Mouse (Mus musculus): ENCODE measurements at regions not wholly inside any gene's neighbourhood (a gene's known extent, or its start where the extent isn't known, plus 50 kb on each side); places are given as distances from the start of the nearest gene placed in this dataset.
"Not testable (repeated sequence)": the region's sequence is repeated elsewhere in the genome, so short reads cannot be mapped to it uniquely, and the experiment has no call there.

DNA sequence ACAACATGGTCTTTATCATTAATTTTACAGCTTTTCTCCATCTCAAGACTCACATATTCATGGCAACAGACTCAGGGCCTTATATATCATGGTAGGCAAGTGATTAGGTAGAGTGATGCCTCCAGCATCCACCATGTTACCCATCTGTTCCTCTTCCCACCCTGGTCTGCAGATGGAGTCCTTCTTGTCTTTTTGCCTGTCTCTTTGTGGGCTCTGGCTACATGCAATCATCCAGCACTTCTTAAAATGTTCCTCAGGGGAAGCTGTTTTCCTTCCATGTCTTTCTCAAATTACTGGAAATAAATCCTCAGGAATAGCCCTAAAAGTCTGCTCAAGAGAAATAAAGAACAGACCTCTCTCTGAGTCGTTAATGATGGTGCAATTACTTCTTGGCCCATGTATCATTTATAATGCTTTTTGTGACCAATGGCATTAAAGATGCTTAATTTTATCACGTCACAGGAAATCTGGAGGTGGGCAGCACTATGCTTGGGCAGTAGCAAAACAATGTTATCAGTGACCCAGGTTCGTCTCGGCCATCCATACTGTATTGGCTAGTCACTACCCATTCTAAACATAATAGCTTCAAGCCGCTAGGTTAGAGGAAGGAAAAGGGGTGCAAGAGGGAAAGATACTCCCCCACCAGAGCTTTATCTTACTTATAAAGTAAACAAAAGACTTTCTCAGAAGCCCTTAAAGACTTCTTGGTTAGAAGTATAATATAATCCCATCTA is 204.7 kb downstream of the Trib2 start:
- CTCF ChIA-PET: no interaction called here
- ATAC-seq (no peak), DNase-seq (ENCODE audit: low read depth, low spot score) (no peak)
- TF ChIP-seq CTCF (IDR thresholded peaks at IDR 0.05): no peak
- H3K27me3 ChIP-seq: peaks cover 3% of the 10 kb centered on the region
- in situ Hi-C loops (cut with MboI; ENCODE audit: low pct_unique_long_range_greater_than_20kb): no loop called here
- POLR2A ChIA-PET: no interaction called here

DNA sequence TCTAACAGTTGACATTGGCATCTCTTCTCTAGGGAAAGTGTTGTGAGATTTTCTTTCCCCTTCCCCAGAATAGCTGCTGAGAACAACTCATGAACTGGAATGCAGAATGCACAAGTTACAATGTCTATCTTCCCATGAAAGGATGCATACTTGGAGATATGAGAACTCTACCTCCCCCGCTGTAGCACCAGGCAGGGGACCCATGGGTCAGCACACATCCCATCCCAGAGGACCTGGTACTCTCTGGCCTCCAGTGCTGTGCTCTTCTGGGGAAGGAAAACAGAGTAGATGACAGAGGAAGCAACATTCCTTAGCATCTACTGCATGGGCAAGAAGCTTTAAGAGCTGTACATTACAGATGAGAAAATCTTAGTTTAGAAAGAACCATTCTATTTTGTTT is 209.6 kb downstream of the Trib2 start:
- TF ChIP-seq CTCF (IDR thresholded peaks at IDR 0.05): no peak
- ChIA-PET POLR2A (no interaction called here), CTCF (interaction anchor here (0.6 kb wide), 1 partner anchor 26 kb away, joined by 3 read pairs; no protein-coding TSS in a partner anchor)
- H3K27me3 ChIP-seq: peaks cover 7% of the 10 kb centered on the region
- ATAC-seq (no peak), DNase-seq (ENCODE audit: low read depth, low spot score) (no peak)
- in situ Hi-C loops (cut with MboI; ENCODE audit: low pct_unique_long_range_greater_than_20kb): loop anchor here (5.0 kb wide), 1 partner anchor 210 kb away; the partner anchor contains the start of gene Trib2

DNA sequence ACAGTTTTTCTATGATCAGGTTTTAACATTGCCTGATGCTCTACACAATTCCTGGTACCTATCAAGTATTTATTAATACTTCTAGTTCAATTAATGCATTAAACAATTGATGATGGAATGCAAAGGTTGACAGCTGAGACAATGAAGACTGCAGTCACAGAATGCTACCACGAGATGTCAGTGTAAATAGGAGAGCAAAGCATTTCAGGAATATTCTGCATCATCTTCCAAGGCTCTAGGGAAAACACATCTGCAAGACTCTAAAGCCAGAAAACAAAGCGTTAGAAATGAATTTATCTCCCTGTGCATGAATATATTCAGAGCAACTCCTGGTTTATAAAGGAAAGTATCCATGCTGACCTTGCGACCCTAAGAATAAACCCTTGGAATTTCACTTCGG is 210.6 kb downstream of the Trib2 start:
- POLR2A ChIA-PET: no interaction called here
- peak; percentile 63 for TF ChIP-seq CTCF (IDR thresholded peaks at IDR 0.05)
- ATAC-seq (no peak), DNase-seq (ENCODE audit: low read depth, low spot score) (no peak)
- in situ Hi-C loops (cut with MboI; ENCODE audit: low pct_unique_long_range_greater_than_20kb): loop anchor here (5.0 kb wide), 1 partner anchor 211 kb away; the partner anchor contains the start of gene Trib2
- peaks cover 7% of the 10 kb centered on the region for H3K27me3 ChIP-seq
- CTCF ChIA-PET: no interaction called here

DNA sequence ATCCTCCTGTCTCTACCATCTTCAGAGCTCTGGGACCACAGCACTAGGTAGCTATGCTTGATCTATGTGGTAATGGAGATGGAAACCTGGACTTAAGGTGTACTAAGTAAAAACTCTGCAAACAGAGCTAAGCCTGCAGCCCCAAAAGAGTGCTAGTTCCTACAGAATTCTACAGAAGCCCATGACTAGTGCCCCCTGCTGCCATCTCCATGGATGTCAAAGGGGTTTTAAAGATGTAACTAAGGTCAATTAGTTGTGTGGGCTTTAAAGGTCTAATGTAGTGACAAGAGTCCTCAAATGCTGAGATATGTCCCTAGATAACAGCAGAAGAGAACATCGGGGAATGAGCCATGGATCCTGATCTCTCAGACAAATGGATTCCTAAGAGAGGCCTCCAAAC is 212.1 kb downstream of the Trib2 start:
- DNase-seq (ENCODE audit: low read depth, low spot score) (no peak), ATAC-seq (no peak)
- peaks cover 4% of the 10 kb centered on the region for H3K27me3 ChIP-seq
- no peak for TF ChIP-seq CTCF (IDR thresholded peaks at IDR 0.05)
- ChIA-PET CTCF (no interaction called here), POLR2A (interaction anchor here (0.7 kb wide), 1 partner anchor 439 kb away, joined by 3 read pairs; no protein-coding TSS in a partner anchor)
- in situ Hi-C loops (cut with MboI; ENCODE audit: low pct_unique_long_range_greater_than_20kb): loop anchor here (5.0 kb wide), 2 partner anchors 213 to 918 kb away; partner anchors contain the start of gene Trib2

DNA sequence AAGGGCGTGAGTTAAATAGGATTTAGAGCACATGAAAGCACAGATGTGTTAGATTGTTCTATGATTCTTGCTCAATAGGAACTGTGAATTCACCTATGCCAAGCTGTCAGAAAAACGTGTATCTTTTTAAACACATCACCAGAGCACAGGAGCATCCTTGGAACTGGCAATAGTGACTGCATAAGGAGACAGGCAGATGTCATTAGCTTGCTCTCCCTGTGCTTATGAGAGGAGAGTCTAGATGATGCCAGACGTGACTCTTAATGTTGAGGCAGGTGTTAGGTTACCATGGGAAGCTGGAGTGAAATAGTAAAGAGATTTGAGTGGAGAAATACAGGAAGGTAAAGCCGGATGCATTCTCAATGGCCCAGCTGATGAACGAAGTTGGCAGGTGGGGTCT is 212.8 kb downstream of the Trib2 start:
- POLR2A ChIA-PET: interaction anchor here (0.6 kb wide), 1 partner anchor 917 kb away, joined by 4 read pairs; no protein-coding TSS in a partner anchor
- H3K27me3 ChIP-seq: peaks cover 4% of the 10 kb centered on the region
- DNase-seq (ENCODE audit: low read depth, low spot score) (no peak), ATAC-seq (no peak)
- CTCF ChIA-PET: no interaction called here
- in situ Hi-C loops (cut with MboI; ENCODE audit: low pct_unique_long_range_greater_than_20kb): loop anchor here (5.0 kb wide), 1 partner anchor 918 kb away; no protein-coding TSS in a partner anchor
- TF ChIP-seq CTCF (IDR thresholded peaks at IDR 0.05): no peak

DNA sequence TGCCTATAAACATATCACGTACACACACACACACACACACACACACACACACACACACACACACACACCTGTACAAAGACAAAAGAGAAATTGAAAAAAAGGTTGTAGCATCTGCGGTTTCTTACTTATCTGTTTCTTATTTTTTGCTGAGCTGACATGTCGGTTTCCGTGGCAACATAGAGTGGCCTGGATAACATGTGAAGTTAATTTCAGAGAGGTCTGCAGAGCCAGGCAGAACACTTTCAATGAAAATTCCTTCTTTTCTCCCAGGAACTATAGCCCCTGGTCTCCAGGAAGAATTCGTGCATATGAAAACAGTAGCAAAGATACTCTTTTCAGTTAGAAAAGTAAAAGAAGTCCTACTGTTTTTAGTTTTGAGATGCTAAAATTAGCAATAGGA is 213.4 kb downstream of the Trib2 start:
- ChIA-PET POLR2A (interaction anchor here (0.6 kb wide), 1 partner anchor 918 kb away, joined by 4 read pairs; no protein-coding TSS in a partner anchor), CTCF (no interaction called here)
- in situ Hi-C loops (cut with MboI; ENCODE audit: low pct_unique_long_range_greater_than_20kb): loop anchor here (5.0 kb wide), 1 partner anchor 919 kb away; no protein-coding TSS in a partner anchor
- ATAC-seq (no peak), DNase-seq (ENCODE audit: low read depth, low spot score) (no peak)
- no peak for TF ChIP-seq CTCF (IDR thresholded peaks at IDR 0.05)
- H3K27me3 ChIP-seq: peaks cover 7% of the 10 kb centered on the region

DNA sequence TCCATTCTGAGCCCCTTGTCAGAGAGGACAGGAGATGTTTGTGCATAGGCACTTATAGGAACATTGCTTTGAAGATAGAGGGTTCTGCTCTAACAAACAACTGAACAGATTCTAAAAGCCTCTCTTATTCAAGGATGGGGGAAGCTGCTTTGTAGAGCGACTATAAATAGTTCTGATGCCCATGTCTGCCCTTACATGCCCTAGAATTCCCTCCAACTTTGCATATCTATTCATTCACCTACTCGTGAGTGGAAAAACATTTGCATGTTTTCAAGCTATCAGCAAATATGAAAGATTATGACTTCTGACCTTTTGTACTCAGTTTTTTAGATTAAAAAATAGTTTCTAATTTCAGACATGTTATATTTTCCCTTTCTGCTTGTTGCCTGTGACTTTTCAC is 222.0 kb downstream of the Trib2 start:
- no peak for ATAC-seq
- TF ChIP-seq CTCF (IDR thresholded peaks at IDR 0.05): no peak
- ChIA-PET POLR2A (no interaction called here), CTCF (interaction anchor here (1.5 kb wide), 1 partner anchor 28 kb away, joined by 3 read pairs; no protein-coding TSS in a partner anchor)
- peaks cover 36% of the 10 kb centered on the region for H3K27me3 ChIP-seq
- in situ Hi-C loops (cut with MboI; ENCODE audit: low pct_unique_long_range_greater_than_20kb): no loop called here
- no peak for DNase-seq (ENCODE audit: low read depth, low spot score)

DNA sequence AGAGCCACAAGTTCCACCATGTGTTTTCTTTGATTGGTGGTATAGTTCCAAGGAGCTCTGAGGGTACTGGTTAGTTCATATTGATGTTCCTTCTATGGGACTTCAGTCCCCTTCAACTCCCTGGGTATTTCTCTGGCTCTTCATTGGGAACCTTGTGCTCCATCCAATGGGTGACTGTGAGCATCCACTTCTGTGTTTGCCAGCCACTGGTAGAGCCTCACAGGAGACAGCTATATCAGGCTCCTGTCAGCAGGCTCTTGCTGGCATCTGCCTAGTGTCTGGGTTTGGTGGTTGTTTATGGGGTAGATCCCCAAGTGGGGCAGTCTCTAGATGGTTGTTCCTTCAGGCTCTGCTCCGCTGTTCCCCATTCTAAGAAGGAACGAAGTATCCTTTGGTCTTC is 228.9 kb downstream of the Trib2 start:
- DNase-seq (ENCODE audit: low read depth, low spot score); ATAC-seq; CTCF ChIA-PET; in situ Hi-C loops (cut with MboI; ENCODE audit: low pct_unique_long_range_greater_than_20kb); POLR2A ChIA-PET: not testable (repeated sequence)
- peaks cover 30% of the 10 kb centered on the region for H3K27me3 ChIP-seq

DNA sequence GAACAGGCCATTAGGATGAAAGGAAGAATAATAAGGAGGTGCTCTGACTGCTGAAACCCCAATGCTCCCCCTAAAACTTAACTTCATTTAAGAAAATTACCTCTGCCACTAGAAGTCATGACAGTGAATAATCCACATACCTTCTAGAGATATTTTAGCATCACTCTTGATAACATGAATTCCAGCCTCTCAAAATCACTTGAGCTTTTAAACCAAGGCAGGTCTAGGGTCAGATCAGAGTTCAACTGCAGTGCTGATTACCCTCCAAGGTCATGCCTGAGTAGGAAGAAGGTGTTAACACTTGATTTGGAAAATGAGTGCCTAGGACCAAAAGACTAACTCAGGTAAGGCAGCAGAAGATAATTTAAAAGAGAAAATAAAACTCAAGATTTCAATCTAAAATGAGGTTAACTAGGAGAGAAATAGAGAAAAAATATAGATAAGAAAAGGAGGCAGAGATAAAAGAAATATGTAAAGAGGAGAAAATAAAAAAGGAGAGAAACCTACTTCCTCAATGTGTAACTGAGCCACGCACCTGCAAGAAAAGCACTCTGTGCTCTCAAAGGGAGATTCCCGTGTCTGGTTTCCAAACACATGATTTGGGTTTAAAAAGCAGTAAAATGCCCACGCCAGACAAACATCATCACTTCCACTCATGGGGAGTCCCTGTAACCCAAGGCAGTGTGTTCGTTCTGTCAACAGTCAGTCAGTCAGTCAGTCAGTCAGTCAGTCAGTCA is 229.8 kb downstream of the Trib2 start:
- CTCF ChIA-PET: no interaction called here
- ATAC-seq (no peak), DNase-seq (ENCODE audit: low read depth, low spot score) (no peak)
- no peak for TF ChIP-seq CTCF (IDR thresholded peaks at IDR 0.05)
- peaks cover 23% of the 10 kb centered on the region for H3K27me3 ChIP-seq
- POLR2A ChIA-PET: no interaction called here
- in situ Hi-C loops (cut with MboI; ENCODE audit: low pct_unique_long_range_greater_than_20kb): no loop called here

DNA sequence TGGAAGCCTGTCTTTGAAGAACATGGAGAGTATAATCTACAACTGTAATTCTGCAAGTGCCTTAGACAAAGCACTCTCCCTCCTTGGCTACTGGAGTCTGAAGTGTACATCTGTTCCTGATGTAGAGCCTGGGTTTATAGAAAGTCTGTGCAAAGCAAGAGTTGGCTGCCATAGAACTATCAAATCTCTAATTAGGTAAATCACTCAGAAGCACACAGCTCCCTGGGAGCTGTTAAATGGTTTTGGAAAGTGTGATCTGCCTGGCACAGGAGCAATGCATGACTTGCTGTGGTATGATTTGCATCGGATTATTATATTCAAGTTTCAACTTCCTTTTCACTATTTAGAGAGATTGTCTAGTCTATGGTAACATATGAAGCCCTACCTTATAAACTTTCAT is 230.9 kb downstream of the Trib2 start:
- H3K27me3 ChIP-seq: peaks cover 30% of the 10 kb centered on the region
- ChIA-PET POLR2A (no interaction called here), CTCF (interaction anchor here (1.5 kb wide), 1 partner anchor 16 kb away, joined by 4 read pairs; no protein-coding TSS in a partner anchor)
- DNase-seq (ENCODE audit: low read depth, low spot score): no peak
- in situ Hi-C loops (cut with MboI; ENCODE audit: low pct_unique_long_range_greater_than_20kb): no loop called here
- no peak for ATAC-seq
- no peak for TF ChIP-seq CTCF (IDR thresholded peaks at IDR 0.05)

DNA sequence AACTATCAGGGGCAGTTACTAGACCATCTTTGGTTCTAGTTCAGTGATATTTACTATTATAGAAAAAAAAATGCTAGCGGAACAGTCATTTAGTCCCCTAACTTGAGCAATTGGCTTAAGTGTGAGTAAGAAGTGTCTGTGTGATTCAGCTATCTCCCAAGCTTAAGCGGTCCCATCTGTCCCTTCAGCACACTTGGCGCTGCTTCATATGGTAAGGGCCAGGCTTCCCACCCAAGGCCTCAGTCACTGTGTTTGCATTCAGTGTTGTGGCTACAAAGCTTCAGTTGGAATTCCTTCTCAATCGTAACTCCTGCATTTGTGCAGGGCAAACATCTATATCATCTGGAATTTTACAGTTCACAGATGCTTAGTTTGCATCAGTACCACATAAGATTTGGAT is 232.0 kb downstream of the Trib2 start:
- CTCF ChIA-PET: interaction anchor here (1.5 kb wide), 1 partner anchor 15 kb away, joined by 4 read pairs; no protein-coding TSS in a partner anchor

More for the DNA sequence above, 232.0 kb downstream of the Trib2 start:
- no peak for TF ChIP-seq CTCF (IDR thresholded peaks at IDR 0.05)
- POLR2A ChIA-PET: no interaction called here
- ATAC-seq (no peak), DNase-seq (ENCODE audit: low read depth, low spot score) (no peak)
- in situ Hi-C loops (cut with MboI; ENCODE audit: low pct_unique_long_range_greater_than_20kb): no loop called here
- peaks cover 36% of the 10 kb centered on the region for H3K27me3 ChIP-seq

All from Patski (cell line).